Mouse (Mus musculus) kidney, adult 2 months (tissue): ENCODE results near the gene Glcci1. TPM values are rescaled to one million over a fixed set of nuclear protein-coding genes. Genes with fewer than 3 reads are reported as not detected.

Experiments used
- DNase-seq: peaks from one replicate; pipeline ENCODE4 v3.0.0; 2021
- H3K27ac ChIP-seq: fragments of 200-500 bp; 2 replicates; pipeline ENCODE4 v1.5.1; 2012; ENCODE audit warnings: low read depth, low read length, control low read depth, inconsistent platforms; ENCODE audit not compliant: insufficient read depth
- H3K27me3 ChIP-seq: fragments of 200-500 bp; replicated peaks from 2 replicates; pipeline ENCODE4 v1.6.1; 2012; ENCODE audit warnings: mild to moderate bottlenecking, moderate library complexity, low read length, inconsistent platforms; ENCODE audit not compliant: control insufficient read depth, insufficient read depth
- H3K36me3 ChIP-seq: fragments of 200-500 bp; 2 replicates; pipeline ENCODE4 v1.6.1; 2012; ENCODE audit warnings: mild to moderate bottlenecking, moderate library complexity, low read length, inconsistent platforms; ENCODE audit not compliant: control insufficient read depth, insufficient read depth
- H3K4me1 ChIP-seq: fragments of 200-500 bp; 2 replicates; pipeline ENCODE4 v1.6.1; 2011; ENCODE audit warnings: low read length; ENCODE audit not compliant: control insufficient read depth, insufficient read depth
- H3K4me3 ChIP-seq: fragments of 200-500 bp; 2 replicates; pipeline ENCODE4 v1.5.1; 2011; ENCODE audit warnings: mild to moderate bottlenecking, low read depth, low read length, control low read depth; ENCODE audit not compliant: insufficient read depth
- CTCF ChIP-seq: fragments of 200-500 bp; conservative IDR thresholded peaks from 2 replicates; pipeline ENCODE4 v1.5.1; 2011; ENCODE audit warnings: low read depth, mild to moderate bottlenecking, control low read depth, low read length, moderate library complexity, mixed read lengths; ENCODE audit not compliant: insufficient read depth, insufficient read length
- POLR2A ChIP-seq: fragments of 200-500 bp; IDR thresholded peaks from one replicate; pipeline ENCODE4 v1.6.1; 2011; ENCODE audit warnings: low read depth, low read length, control low read depth
- WGBS: fragments of 180-500 bp; shearing (Covaris S2); methylation state at CpG from one replicate; pipeline ENCODE4 v1.1.7; 2018; 5-methylcytosine and 5-hydroxymethylcytosine counted together
- polyA plus RNA-seq: library from polyadenylated mRNA; depleted of rRNA; stranded (reverse); fragments of >200 nt; gene quantifications from 2 replicates; pipeline ENCODE4 v1.2.3, GENCODE M21; 2012

Gene Glcci1
- polyA plus RNA-seq, 1 experiment: 3.6 TPM

DNA sequence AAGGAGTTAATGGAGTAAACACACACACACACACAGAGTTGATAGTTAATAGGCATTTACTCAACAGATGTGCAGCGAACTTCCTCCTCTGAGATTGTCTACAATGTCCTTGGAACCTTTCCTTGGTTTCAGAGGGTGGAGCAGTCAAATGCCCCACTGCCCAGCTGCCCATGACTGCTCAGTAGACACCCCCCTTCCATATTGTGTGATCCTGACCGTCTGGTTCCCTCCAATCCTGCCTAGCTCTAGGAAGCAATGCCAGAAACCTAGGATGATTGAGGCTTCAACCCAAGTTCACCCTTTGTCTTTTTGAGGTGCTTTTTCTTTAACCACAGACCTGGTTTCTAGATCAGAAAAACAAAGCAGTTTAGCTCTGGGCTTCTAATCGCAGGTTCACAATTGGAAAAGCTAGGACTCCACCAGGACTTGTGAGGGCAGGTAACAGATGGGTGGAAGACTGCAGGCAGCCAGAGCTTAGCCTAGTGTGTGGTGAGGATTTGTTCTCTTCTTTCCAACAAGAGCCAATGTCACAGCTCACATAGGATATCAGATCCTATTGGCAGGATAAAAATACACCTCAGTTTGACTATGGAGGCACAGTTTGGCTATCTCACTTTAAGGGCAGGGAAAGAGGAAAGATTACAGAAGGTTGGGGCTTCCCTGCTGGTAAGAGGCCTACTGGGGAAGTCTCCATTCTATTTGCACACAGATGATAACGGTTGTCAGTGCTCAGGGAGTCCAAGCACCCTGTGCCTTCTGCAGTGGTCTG is 110.4 kb downstream of the Glcci1 start:
- H3K4me3 ChIP-seq: no peak overlapping the region
- DNase-seq: no peak
- 67% methylated on average over 4 of the region's 4 CpGs for WGBS
- H3K4me1 ChIP-seq: no peaks in the 10 kb centered on the region
- no peaks in the 10 kb centered on the region for H3K36me3 ChIP-seq
- no peaks in the 10 kb centered on the region for H3K27me3 ChIP-seq
- no peak overlapping the region for H3K27ac ChIP-seq
- TF ChIP-seq CTCF (no peak), POLR2A (no peak)

DNA sequence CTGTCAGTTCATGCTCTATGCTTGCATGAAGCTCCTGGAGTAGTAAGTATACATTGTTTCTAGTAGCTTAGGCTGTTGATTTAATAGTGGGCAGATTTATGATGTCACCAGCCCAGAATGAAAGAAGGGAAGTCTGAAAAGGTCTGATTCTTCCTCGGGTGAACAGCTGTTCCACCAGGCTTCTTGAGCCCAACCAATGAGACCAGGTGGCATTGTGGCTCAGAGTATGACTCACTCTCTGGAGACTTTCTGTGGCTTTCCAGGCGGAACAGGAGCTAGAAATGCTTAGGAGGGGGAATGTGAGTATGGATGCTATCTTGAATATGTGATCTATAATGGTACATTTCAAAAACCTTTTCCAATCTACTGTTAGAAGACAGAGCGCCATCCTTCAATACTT is 113.6 kb downstream of the Glcci1 start:
- no peak for TF ChIP-seq CTCF
- no peak for TF ChIP-seq POLR2A
- DNase-seq: no peak
- no peak overlapping the region for H3K27ac ChIP-seq
- H3K4me1 ChIP-seq: no peaks in the 10 kb centered on the region
- no peaks in the 10 kb centered on the region for H3K36me3 ChIP-seq
- H3K27me3 ChIP-seq: no peaks in the 10 kb centered on the region
- WGBS: 58% methylated on average over 3 of the region's 3 CpGs
- no peak overlapping the region for H3K4me3 ChIP-seq

DNA sequence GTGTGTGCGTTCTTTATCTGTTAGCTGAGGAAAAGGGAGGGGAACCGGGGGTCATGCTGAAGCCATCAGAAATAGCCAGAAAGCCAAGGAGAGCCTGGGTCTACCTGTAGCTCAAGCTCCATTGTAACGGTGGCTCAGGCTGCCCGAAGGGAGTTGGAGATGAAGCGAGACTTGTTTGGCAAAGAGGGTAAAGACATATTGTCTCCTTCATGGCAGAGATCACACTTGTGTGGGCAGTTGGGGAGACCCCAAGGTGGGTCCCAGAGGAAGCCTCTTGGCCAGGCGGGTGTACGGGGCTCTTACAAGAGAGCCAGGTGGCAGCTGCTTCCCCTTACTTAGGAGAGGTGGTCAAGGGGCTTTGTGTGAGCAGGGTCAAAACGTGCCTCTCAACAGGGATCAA is 118.8 kb downstream of the Glcci1 start:
- no peaks in the 10 kb centered on the region for H3K36me3 ChIP-seq
- TF ChIP-seq CTCF: no peak
- TF ChIP-seq POLR2A: no peak
- DNase-seq: no peak
- no peaks in the 10 kb centered on the region for H3K27me3 ChIP-seq
- no peak overlapping the region for H3K27ac ChIP-seq
- no peak overlapping the region for H3K4me3 ChIP-seq
- WGBS: 88% methylated on average over 8 of the region's 8 CpGs
- H3K4me1 ChIP-seq: no peaks in the 10 kb centered on the region

DNA sequence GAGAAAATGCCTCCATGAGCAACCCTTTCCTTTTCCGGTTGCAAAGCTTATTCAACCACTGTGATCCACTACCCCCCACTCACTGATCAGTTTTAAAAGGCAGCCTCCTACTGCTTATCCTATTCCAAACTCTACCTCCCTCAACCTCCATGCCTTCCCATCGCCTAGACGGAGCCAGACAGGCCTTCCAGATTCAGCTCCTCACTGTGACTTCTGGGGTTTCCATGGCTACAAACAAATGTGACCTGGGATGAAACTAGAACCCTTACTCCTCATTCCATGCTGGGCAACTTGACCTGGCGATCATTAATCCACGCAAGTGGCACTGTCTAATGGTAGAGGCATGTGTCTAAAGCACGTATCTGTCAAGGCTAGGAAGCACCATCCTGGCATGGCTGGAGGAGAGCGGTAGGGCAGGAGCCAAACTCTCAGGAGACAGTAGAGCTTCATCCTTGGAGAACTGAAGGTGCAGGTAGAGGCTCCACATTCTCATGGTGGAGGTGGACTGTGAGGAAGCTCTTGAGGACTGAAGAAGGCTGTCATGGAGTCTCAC is 119.4 kb downstream of the Glcci1 start:
- WGBS: 66% methylated on average over 7 of the region's 7 CpGs
- no peak for TF ChIP-seq CTCF
- no peak for TF ChIP-seq POLR2A

DNA sequence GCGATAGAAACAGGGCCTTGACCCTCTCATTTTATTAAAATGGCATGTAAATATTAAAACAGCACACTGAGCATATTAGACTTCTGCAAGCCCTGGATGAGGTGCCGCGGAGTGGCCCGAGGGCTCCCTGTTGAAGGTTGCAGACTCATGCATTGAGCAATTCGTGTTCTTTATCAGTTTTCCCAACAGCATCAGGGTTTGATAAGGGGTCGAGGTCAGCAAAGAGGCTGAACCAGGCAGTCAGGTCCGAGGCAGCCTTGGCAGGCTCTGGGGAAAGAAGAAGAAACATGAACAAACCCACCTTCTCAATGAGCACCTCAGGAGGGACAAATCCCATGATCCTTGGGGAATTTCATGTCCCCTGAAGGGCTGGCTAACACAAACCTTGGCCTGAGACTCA is 121.1 kb downstream of the Glcci1 start:
- DNase-seq: no peak
- WGBS: 91% methylated on average over 7 of the region's 7 CpGs

More for the DNA sequence above, 119.4 kb downstream of the Glcci1 start:
- DNase-seq: no peak
- no peak overlapping the region for H3K4me3 ChIP-seq
- no peak overlapping the region for H3K27ac ChIP-seq
- H3K36me3 ChIP-seq: no peaks in the 10 kb centered on the region
- no peaks in the 10 kb centered on the region for H3K4me1 ChIP-seq
- no peaks in the 10 kb centered on the region for H3K27me3 ChIP-seq

DNA sequence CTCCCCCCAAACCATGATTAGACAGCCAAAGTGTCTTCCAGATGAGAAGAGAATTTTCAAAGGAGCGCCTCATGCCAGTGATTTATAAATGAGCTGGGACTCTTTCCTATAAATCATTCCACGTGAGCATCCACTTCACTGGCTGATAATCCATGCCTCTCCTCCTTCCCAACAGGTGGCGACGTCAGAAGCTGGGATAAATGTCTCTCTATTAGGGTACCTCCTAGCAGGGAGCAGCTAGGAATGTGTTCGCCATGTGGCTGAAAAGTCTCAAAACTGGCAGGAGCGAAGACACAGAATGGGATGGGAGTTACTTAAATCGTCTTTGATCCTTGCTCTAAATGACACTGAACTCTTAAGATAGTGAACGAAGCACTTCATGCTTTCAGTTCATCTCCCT is 122.0 kb downstream of the Glcci1 start:
- Histone ChIP-seq H3K27me3 (no peaks in the 10 kb centered on the region), H3K4me1 (no peaks in the 10 kb centered on the region), H3K27ac (no peak overlapping the region), H3K4me3 (no peak overlapping the region), H3K36me3 (no peaks in the 10 kb centered on the region)
- no peak for TF ChIP-seq CTCF
- TF ChIP-seq POLR2A: no peak
- WGBS: 84% methylated on average over 8 of the region's 8 CpGs
- no peak for DNase-seq

More for the DNA sequence above, 121.1 kb downstream of the Glcci1 start:
- Histone ChIP-seq H3K4me1 (no peaks in the 10 kb centered on the region), H3K27me3 (no peaks in the 10 kb centered on the region), H3K36me3 (no peaks in the 10 kb centered on the region), H3K4me3 (no peak overlapping the region), H3K27ac (no peak overlapping the region)
- TF ChIP-seq POLR2A: no peak
- TF ChIP-seq CTCF: no peak

DNA sequence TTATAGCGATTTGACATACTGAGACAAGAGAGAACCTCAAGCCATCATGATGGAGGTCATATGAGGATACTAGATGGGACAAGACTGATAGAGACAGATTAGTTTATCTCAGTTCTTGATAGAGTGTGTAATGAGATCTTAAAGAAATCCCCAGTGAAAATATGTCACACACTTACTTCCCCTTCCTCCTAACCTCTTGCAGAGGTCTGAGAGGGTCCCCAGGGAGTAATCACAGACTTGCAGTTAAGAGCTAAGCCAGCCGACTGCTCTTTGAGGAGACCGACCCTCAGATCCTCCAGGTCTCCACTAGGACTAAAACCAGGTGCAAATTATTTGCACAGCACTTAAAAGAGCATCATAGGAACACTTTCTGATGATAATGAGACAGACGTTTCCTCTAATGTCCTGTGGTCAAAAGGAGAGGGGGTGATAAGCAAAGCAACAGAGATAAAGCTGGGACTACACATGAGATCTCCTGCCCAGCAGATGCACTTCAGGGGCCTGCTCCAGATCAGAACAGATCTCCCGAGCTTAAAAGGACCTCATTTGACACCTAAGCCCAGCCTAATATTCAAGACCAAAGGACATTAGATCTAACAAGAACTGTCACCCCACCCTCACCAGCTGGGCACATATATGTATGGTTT is 122.7 kb downstream of the Glcci1 start:
- TF ChIP-seq CTCF (no peak), POLR2A (no peak)
- Histone ChIP-seq H3K27me3 (no peaks in the 10 kb centered on the region), H3K4me1 (no peaks in the 10 kb centered on the region), H3K4me3 (no peak overlapping the region), H3K36me3 (no peaks in the 10 kb centered on the region), H3K27ac (no peak overlapping the region)
- WGBS: 78% methylated on average over 5 of the region's 5 CpGs
- DNase-seq: no peak
